Mouse (Mus musculus) hindbrain, embryonic 15.5 days (tissue): Measurements from ENCODE around the gene Mfap3l. TPM values are rescaled to one million over a fixed set of nuclear protein-coding genes. Genes with fewer than 3 reads are reported as not detected.

Source experiments
- polyA plus RNA-seq: library from polyadenylated mRNA; unstranded; fragments of >200 nt; fragmentation: Nextera tagmentation; extraction: Ambion mirVana; gene quantifications from 2 replicates; pipeline ENCODE4 v1.2.1, GENCODE M21; 2015

The Mfap3l gene
- polyA plus RNA-seq, 1 experiment from 2014 or later: 5.4 TPM

Other genes with a start within 250 kb of the Mfap3l start
- not detected in 2 replicates for gene Gm10283, start 129.6 kb upstream of the Mfap3l start, polyA plus RNA-seq
- gene Aadat, start 126.9 kb upstream of the Mfap3l start, polyA plus RNA-seq: 1.7 and 2.4 TPM in 2 replicates